Mouse (Mus musculus) liver, embryonic 11.5 days (tissue): ENCODE measurements at regions not wholly inside any gene's neighbourhood (a gene's known extent, or its start where the extent isn't known, plus 50 kb on each side); places are given as distances from the start of the nearest gene placed in this dataset.

Experiments
- ATAC-seq: fragments of 200-750 bp; cut with Nextera tagmentation; replicated peaks from 2 replicates; pipeline ENCODE4 v1.8.0; 2017; ENCODE audit warnings: moderate number of reproducible peaks, mild to moderate bottlenecking, moderate TSS enrichment, moderate library complexity; ENCODE audit not compliant: low FRiP score
- DNase-seq: peaks from one replicate; pipeline ENCODE4 v3.0.0-alpha.2; 2017; ENCODE audit warnings: low spot score
- H3K27ac ChIP-seq: fragments of 300-500 bp; sonication (generic); 2 replicates; pipeline ENCODE4 v1.5.1; 2014; ENCODE audit warnings: mild to moderate bottlenecking, low read depth, low read length, control low read depth
- H3K27me3 ChIP-seq: fragments of 300-500 bp; sonication (generic); replicated peaks from 2 replicates; pipeline ENCODE4 v1.6.1; 2014; ENCODE audit warnings: low read length, mixed read lengths; ENCODE audit not compliant: control insufficient read depth, insufficient read depth
- H3K36me3 ChIP-seq: fragments of 300-500 bp; sonication (generic); 2 replicates; pipeline ENCODE4 v1.6.1; 2014; ENCODE audit warnings: mild to moderate bottlenecking, low read length, moderate library complexity, mixed read lengths; ENCODE audit not compliant: control insufficient read depth, insufficient read depth
- H3K4me1 ChIP-seq: fragments of 300-500 bp; sonication (generic); replicated peaks from 2 replicates; pipeline ENCODE4 v1.6.1; 2014; ENCODE audit warnings: low read length, mixed read lengths; ENCODE audit not compliant: control insufficient read depth, insufficient read depth
- H3K4me2 ChIP-seq: fragments of 300-500 bp; sonication (generic); 2 replicates; pipeline ENCODE4 v1.6.1; 2014; ENCODE audit warnings: mild to moderate bottlenecking, control low read depth, moderate library complexity
- H3K4me3 ChIP-seq: fragments of 300-500 bp; sonication (generic); 2 replicates; pipeline ENCODE4 v1.5.1; 2014; ENCODE audit warnings: low read depth, low read length, control low read depth
- H3K9ac ChIP-seq: fragments of 300-500 bp; sonication (generic); 2 replicates; pipeline ENCODE4 v1.6.1; 2014; ENCODE audit warnings: low read depth, low read length, control low read depth
- H3K9me3 ChIP-seq: fragments of 300-500 bp; sonication (generic); 2 replicates; pipeline ENCODE4 v1.6.1; 2016; ENCODE audit warnings: low read length, inconsistent platforms, mixed read lengths; ENCODE audit not compliant: control insufficient read depth
- WGBS: fragments of 180-500 bp; shearing (Covaris S2); extraction: QIAGEN DNeasy Blood & Tissue Kit; methylation state at CpG from one replicate; pipeline ENCODE4 v1.1.7; 2014; 5-methylcytosine and 5-hydroxymethylcytosine counted together

GRCm38 (mm10) chr13:107758327-107759095 is 285.7 kb upstream of the Smim15 start:
- Histone ChIP-seq H3K4me1 (no peaks in the 10 kb centered on the region), H3K4me3 (no peak overlapping the region), H3K4me2 (no peak overlapping the region), H3K27me3 (no peaks in the 10 kb centered on the region), H3K9ac (no peak overlapping the region), H3K9me3 (no peaks in the 10 kb centered on the region), H3K27ac (no peak overlapping the region), H3K36me3 (no peaks in the 10 kb centered on the region)
- WGBS: 86% methylated on average over 13 of the region's 13 CpGs
- ATAC-seq: no peak
- DNase-seq: no peak

- no peak for ATAC-seq
- H3K4me2 ChIP-seq: no peak overlapping the region
- H3K4me3 ChIP-seq: no peak overlapping the region
- H3K4me1 ChIP-seq: no peaks in the 10 kb centered on the region
- no peak overlapping the region for H3K9ac ChIP-seq
- 61% methylated on average over 3 of the region's 3 CpGs for WGBS
- no peaks in the 10 kb centered on the region for H3K36me3 ChIP-seq
- no peak for DNase-seq
- H3K9me3 ChIP-seq: no peaks in the 10 kb centered on the region
- H3K27ac ChIP-seq: no peak overlapping the region
- no peaks in the 10 kb centered on the region for H3K27me3 ChIP-seq
These were observed 291.5 kb upstream of the Smim15 start for GRCm38 (mm10) chr13:107752745-107753144.

GRCm38 (mm10) chr13:107743464-107744218 is 300.6 kb upstream of the Smim15 start:
- H3K27me3 ChIP-seq: no peaks in the 10 kb centered on the region
- no peak overlapping the region for H3K4me2 ChIP-seq
- ATAC-seq (no peak), DNase-seq (no peak)
- H3K9ac ChIP-seq: no peak overlapping the region
- no peaks in the 10 kb centered on the region for H3K9me3 ChIP-seq
- H3K36me3 ChIP-seq: peaks cover 2% of the 10 kb centered on the region; the same call in 1 of the 2 replicates
- H3K27ac ChIP-seq: no peak overlapping the region
- H3K4me3 ChIP-seq: no peak overlapping the region
- 93% methylated on average over 21 of the region's 21 CpGs for WGBS
- no peaks in the 10 kb centered on the region for H3K4me1 ChIP-seq

GRCm38 (mm10) chr13:107736581-107736980 is 307.7 kb upstream of the Smim15 start:
- 84% methylated on average over 8 of the region's 8 CpGs for WGBS
- ATAC-seq: no peak
- Histone ChIP-seq H3K4me3 (no peak overlapping the region), H3K9ac (no peak overlapping the region), H3K4me1 (no peaks in the 10 kb centered on the region), H3K27me3 (no peaks in the 10 kb centered on the region), H3K27ac (no peak overlapping the region), H3K9me3 (no peaks in the 10 kb centered on the region), H3K4me2 (no peak overlapping the region), H3K36me3 (peaks cover 2% of the 10 kb centered on the region; the same call in 1 of the 2 replicates)
- DNase-seq: no peak

GRCm38 (mm10) chr13:107734161-107734905 is 309.9 kb upstream of the Smim15 start:
- Histone ChIP-seq H3K4me3 (no peak overlapping the region), H3K4me1 (no peaks in the 10 kb centered on the region), H3K36me3 (no peaks in the 10 kb centered on the region), H3K27ac (no peak overlapping the region), H3K4me2 (no peak overlapping the region), H3K9ac (no peak overlapping the region), H3K27me3 (no peaks in the 10 kb centered on the region), H3K9me3 (no peaks in the 10 kb centered on the region)
- WGBS: 81% methylated on average over 12 of the region's 12 CpGs
- DNase-seq: no peak
- no peak for ATAC-seq

- ATAC-seq (no peak), DNase-seq (no peak)
- Histone ChIP-seq H3K27me3 (no peaks in the 10 kb centered on the region), H3K36me3 (peaks cover 3% of the 10 kb centered on the region), H3K4me2 (no peak overlapping the region), H3K27ac (no peak overlapping the region), H3K4me1 (no peaks in the 10 kb centered on the region), H3K4me3 (no peak overlapping the region), H3K9me3 (no peaks in the 10 kb centered on the region), H3K9ac (no peak overlapping the region)
- 90% methylated on average over 9 of the region's 9 CpGs for WGBS
These were observed 313.3 kb upstream of the Smim15 start for GRCm38 (mm10) chr13:107730976-107731375.

- H3K27me3 ChIP-seq: no peaks in the 10 kb centered on the region
- H3K4me3 ChIP-seq: no peak overlapping the region
- no peak for ATAC-seq
- no peak overlapping the region for H3K4me2 ChIP-seq
- 92% methylated on average over 20 of the region's 20 CpGs for WGBS
- no peak overlapping the region for H3K9ac ChIP-seq
- no peaks in the 10 kb centered on the region for H3K9me3 ChIP-seq
- DNase-seq: no peak
- peaks cover 3% of the 10 kb centered on the region for H3K36me3 ChIP-seq
- no peaks in the 10 kb centered on the region for H3K4me1 ChIP-seq
- H3K27ac ChIP-seq: no peak overlapping the region
These were observed 317.8 kb upstream of the Smim15 start for GRCm38 (mm10) chr13:107726491-107726890.

- DNase-seq (no peak), ATAC-seq (no peak)
- no peaks in the 10 kb centered on the region for H3K36me3 ChIP-seq
- no peak overlapping the region for H3K9ac ChIP-seq
- no peak overlapping the region for H3K27ac ChIP-seq
- H3K4me1 ChIP-seq: no peaks in the 10 kb centered on the region
- no peak overlapping the region for H3K4me2 ChIP-seq
- H3K27me3 ChIP-seq: no peaks in the 10 kb centered on the region
- no peak overlapping the region for H3K4me3 ChIP-seq
- WGBS: 84% methylated on average over 11 of the region's 11 CpGs
- no peaks in the 10 kb centered on the region for H3K9me3 ChIP-seq
These were observed 322.3 kb upstream of the Smim15 start for GRCm38 (mm10) chr13:107721901-107722300.
